Mouse (Mus musculus) kidney, postnatal 0 days (tissue): ENCODE measurements at regions not wholly inside any gene's neighbourhood (a gene's known extent, or its start where the extent isn't known, plus 50 kb on each side); places are given as distances from the start of the nearest gene placed in this dataset.

Source experiments
- ATAC-seq: fragments of 200-750 bp; cut with Nextera tagmentation; replicated peaks from 2 replicates; pipeline ENCODE4 v1.8.0; 2017; ENCODE audit warnings: low read depth, moderate number of reproducible peaks, moderate TSS enrichment, moderate library complexity; ENCODE audit not compliant: low FRiP score
- DNase-seq: peaks from one replicate; pipeline ENCODE4 v3.0.0-alpha.2; 2016; ENCODE audit warnings: low spot score
- H3K27ac ChIP-seq: fragments of 300-500 bp; sonication (generic); 2 replicates; pipeline ENCODE4 v1.5.1; 2014; ENCODE audit warnings: mild to moderate bottlenecking
- H3K27me3 ChIP-seq: fragments of 300-500 bp; sonication (generic); 2 replicates; pipeline ENCODE4 v1.6.1; 2014; ENCODE audit warnings: low read length, mixed read lengths; ENCODE audit not compliant: insufficient read depth
- H3K36me3 ChIP-seq: fragments of 300-500 bp; sonication (generic); 2 replicates; pipeline ENCODE4 v1.6.1; 2014; ENCODE audit warnings: low read length, mixed read lengths; ENCODE audit not compliant: insufficient read depth
- H3K4me1 ChIP-seq: fragments of 300-500 bp; sonication (generic); replicated peaks from 2 replicates; pipeline ENCODE4 v1.6.1; 2014; ENCODE audit warnings: antibody characterized with exemption, low read length, mixed read lengths; ENCODE audit not compliant: insufficient read depth
- H3K4me2 ChIP-seq: fragments of 300-500 bp; sonication (generic); 2 replicates; pipeline ENCODE4 v1.6.1; 2014; ENCODE audit warnings: mild to moderate bottlenecking, low read length, moderate library complexity, mixed read lengths
- H3K4me3 ChIP-seq: fragments of 300-500 bp; sonication (generic); replicated peaks from 2 replicates; pipeline ENCODE4 v1.5.1; 2014; ENCODE audit warnings: low read depth, low read length
- H3K9ac ChIP-seq: fragments of 300-500 bp; sonication (generic); 2 replicates; pipeline ENCODE4 v1.6.1; 2014; ENCODE audit warnings: low read depth, low read length
- H3K9me3 ChIP-seq: fragments of 300-500 bp; sonication (generic); replicated peaks from 2 replicates; pipeline ENCODE4 v1.6.1; 2016; ENCODE audit warnings: low read length, inconsistent platforms, mixed read lengths
- CTCF ChIP-seq: IDR thresholded peaks from 2 replicates; pipeline ENCODE4 v1.5.1; 2016; ENCODE audit warnings: antibody characterized with exemption, low read depth, mild to moderate bottlenecking, moderate library complexity
- WGBS: fragments of 180-500 bp; shearing (Covaris S2); extraction: QIAGEN DNeasy Blood & Tissue Kit; methylation state at CpG from one replicate; pipeline ENCODE4 v1.1.7; 2014; 5-methylcytosine and 5-hydroxymethylcytosine counted together

DNA sequence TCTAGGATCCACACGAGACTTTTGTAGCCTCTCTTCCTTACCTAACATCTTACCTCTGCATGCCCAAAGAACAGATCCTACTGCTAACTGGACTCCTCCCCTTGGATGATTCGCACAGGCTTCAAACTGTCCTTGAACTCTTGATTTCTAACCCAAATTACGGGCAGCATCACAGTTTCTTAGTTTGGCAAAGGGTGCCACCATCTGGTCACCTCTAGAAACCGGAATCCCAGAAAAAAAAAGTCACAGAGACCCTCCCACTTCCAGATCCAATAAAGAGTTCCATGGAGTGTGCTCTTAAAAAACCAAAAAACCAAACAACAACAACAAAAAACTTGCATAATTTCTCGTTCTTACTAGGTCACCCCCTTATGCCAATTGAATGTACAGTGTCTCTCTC is 77.3 kb upstream of the Nrsn1 start:
- TF ChIP-seq CTCF = peak; percentile 41
- peak; percentile 6 for DNase-seq

DNA sequence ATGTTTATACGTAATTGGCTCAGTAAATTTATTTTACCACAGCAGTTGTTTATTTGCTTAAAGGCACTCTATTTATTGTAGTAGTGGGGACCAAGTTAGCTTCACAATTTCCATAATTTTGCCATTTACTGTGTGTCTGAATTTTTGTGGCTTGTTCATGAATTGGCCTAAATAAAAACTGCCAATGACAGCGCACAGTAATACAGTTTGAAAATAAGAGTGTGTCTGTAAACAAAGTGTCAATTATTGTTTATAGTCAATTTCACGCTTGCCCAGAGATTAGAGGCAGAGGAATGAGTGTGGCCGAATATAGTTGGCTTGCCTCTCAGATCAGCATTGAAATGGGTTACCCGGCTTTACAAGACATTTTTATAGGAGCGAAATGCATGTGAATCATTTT is 73.0 kb upstream of the Nrsn1 start:
- Histone ChIP-seq H3K27ac (no peak overlapping the region), H3K4me2 (no peak overlapping the region), H3K9ac (no peak overlapping the region), H3K27me3 (no peaks in the 10 kb centered on the region), H3K9me3 (no peaks in the 10 kb centered on the region), H3K4me3 (no peak overlapping the region), H3K4me1 (no peaks in the 10 kb centered on the region), H3K36me3 (no peaks in the 10 kb centered on the region)
- 80% methylated on average over 6 of the region's 6 CpGs for WGBS
- ATAC-seq = no peak
- DNase-seq = no peak
- TF ChIP-seq CTCF = no peak

More for the DNA sequence above, 77.3 kb upstream of the Nrsn1 start:
- H3K9ac ChIP-seq = no peak overlapping the region
- no peak for ATAC-seq
- no peak overlapping the region for H3K4me3 ChIP-seq
- WGBS = 47% methylated on average over 5 of the region's 5 CpGs
- H3K4me1 ChIP-seq = no peaks in the 10 kb centered on the region
- H3K27me3 ChIP-seq = no peaks in the 10 kb centered on the region
- H3K9me3 ChIP-seq = no peaks in the 10 kb centered on the region
- H3K27ac ChIP-seq = no peak overlapping the region
- no peaks in the 10 kb centered on the region for H3K36me3 ChIP-seq
- H3K4me2 ChIP-seq = no peak overlapping the region

DNA sequence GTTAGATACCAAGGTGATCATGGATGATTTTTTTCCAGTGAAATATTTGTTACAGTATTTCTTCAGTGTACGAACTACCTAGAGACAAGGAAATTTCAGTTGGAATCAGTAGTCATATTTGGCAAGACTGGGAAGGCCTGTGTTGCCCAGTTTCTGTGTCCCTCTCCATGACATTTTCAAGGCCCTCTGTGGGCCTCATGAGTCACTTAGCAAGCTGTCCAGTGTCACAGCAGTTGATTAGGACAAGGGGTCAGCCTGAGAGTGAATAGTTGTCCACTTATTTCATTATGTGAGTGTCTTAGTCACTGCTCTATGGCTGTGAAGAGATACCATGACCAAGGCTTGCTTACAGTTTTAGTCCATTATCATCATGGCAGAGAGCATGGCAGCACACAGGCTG is 71.5 kb upstream of the Nrsn1 start:
- H3K9ac ChIP-seq = no peak overlapping the region
- no peak overlapping the region for H3K4me2 ChIP-seq
- ATAC-seq = no peak
- H3K36me3 ChIP-seq = no peaks in the 10 kb centered on the region
- H3K4me1 ChIP-seq = no peaks in the 10 kb centered on the region
- no peak overlapping the region for H3K27ac ChIP-seq
- H3K4me3 ChIP-seq = no peak overlapping the region
- H3K27me3 ChIP-seq = no peaks in the 10 kb centered on the region
- TF ChIP-seq CTCF = no peak
- DNase-seq = no peak
- no peaks in the 10 kb centered on the region for H3K9me3 ChIP-seq
- WGBS = 79% methylated on average over 1 of the region's 1 CpGs

DNA sequence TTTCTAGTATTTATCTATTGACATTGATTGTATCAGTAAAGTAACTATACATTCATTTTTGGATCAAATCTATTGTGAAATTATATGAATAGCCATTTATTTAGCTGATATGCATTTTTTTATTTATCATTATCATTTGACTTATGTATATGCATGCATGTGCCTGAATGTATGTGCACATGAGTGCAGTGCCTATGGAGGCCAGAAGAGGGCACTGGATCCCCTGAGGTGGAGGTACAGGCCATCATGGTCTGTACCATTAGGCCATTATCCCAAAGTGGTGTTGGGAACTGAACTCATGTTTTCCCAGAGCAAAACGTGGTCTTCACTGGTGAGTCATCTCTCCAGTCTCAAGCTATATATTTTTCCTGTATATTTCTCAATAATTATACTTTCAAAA is 63.5 kb upstream of the Nrsn1 start:
- no peak for TF ChIP-seq CTCF

More for the DNA sequence above, 63.5 kb upstream of the Nrsn1 start:
- Histone ChIP-seq H3K27me3 (no peaks in the 10 kb centered on the region), H3K36me3 (no peaks in the 10 kb centered on the region), H3K4me1 (no peaks in the 10 kb centered on the region), H3K4me2 (no peak overlapping the region), H3K4me3 (no peak overlapping the region), H3K27ac (no peak overlapping the region), H3K9me3 (no peaks in the 10 kb centered on the region), H3K9ac (no peak overlapping the region)
- ATAC-seq = no peak
- DNase-seq = no peak
- 88% methylated on average over 1 of the region's 1 CpGs for WGBS
